Mouse (Mus musculus) intestine, embryonic 15.5 days (tissue): ENCODE results near the gene C1qtnf12. TPM values are rescaled to one million over a fixed set of nuclear protein-coding genes. Genes with fewer than 3 reads are reported as not detected.
A peak's percentile ranks its signal among the peaks of the same experiment; 100 is the strongest.

Source experiments
- ATAC-seq: fragments of 200-750 bp; cut with Nextera tagmentation; 2 replicates; pipeline ENCODE4 v1.8.0; 2017; ENCODE audit warnings: moderate TSS enrichment, moderate library complexity
- H3K27ac ChIP-seq: fragments of 300-500 bp; sonication (generic); 2 replicates; pipeline ENCODE4 v1.5.1; 2015; ENCODE audit warnings: mild to moderate bottlenecking, inconsistent platforms
- H3K27me3 ChIP-seq: fragments of 300-500 bp; sonication (generic); replicated peaks from 2 replicates; pipeline ENCODE4 v1.6.1; 2015; ENCODE audit warnings: inconsistent platforms
- H3K36me3 ChIP-seq: fragments of 300-500 bp; sonication (generic); 2 replicates; pipeline ENCODE4 v1.6.1; 2015; ENCODE audit warnings: inconsistent platforms
- H3K4me1 ChIP-seq: fragments of 300-500 bp; sonication (generic); replicated peaks from 2 replicates; pipeline ENCODE4 v1.6.1; 2015; ENCODE audit warnings: inconsistent platforms
- H3K4me2 ChIP-seq: fragments of 300-500 bp; sonication (generic); replicated peaks from 2 replicates; pipeline ENCODE4 v1.6.1; 2015; ENCODE audit warnings: mild to moderate bottlenecking, inconsistent platforms
- H3K4me3 ChIP-seq: fragments of 300-500 bp; sonication (generic); replicated peaks from 2 replicates; pipeline ENCODE4 v1.5.1; 2015; ENCODE audit warnings: inconsistent platforms
- H3K9ac ChIP-seq: fragments of 300-500 bp; sonication (generic); 2 replicates; pipeline ENCODE4 v1.6.1; 2015; ENCODE audit warnings: inconsistent platforms
- H3K9me3 ChIP-seq: fragments of 300-500 bp; sonication (generic); 2 replicates; pipeline ENCODE4 v1.6.1; 2016; ENCODE audit warnings: inconsistent platforms
- WGBS: fragments of 180-500 bp; shearing (Covaris S2); methylation state at CpG from one replicate; pipeline ENCODE4 v1.1.7; 2015; 5-methylcytosine and 5-hydroxymethylcytosine counted together
- polyA plus RNA-seq: library from polyadenylated mRNA; unstranded; fragments of >200 nt; fragmentation: Nextera tagmentation; extraction: Ambion mirVana; gene quantifications from 2 replicates; pipeline ENCODE4 v1.2.1, GENCODE M21; 2015

C1qtnf12 gene
- polyA plus RNA-seq, 1 experiment from 2014 or later = 60.1 TPM

DNA sequence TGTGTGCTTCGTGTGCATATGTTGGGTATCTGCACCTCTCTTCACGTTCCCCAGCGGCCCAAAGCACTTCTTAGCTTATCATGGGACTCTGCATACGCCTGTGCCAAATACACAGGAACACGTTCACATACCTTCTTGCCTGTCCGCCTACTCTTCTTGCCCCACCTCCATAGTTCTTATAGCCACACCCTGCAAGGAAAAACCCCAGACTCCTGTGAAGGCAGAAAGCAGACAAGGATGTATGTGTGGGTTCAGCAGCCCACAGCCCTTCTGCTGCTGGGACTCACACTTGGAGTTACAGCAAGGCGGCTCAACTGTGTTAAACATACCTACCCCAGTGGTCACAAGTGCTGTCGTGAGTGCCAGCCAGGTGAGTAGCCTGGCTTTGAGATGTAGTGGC is 51.5 kb downstream of the C1qtnf12 start, which contains the start of gene Tnfrsf4:
TSS of gene Tnfrsf4 (plus strand) at position 207 of the 400 bp plus-strand sequence.
- H3K4me1 ChIP-seq = no peaks in the 10 kb centered on the region
- ATAC-seq = peak; percentile 16; the same call in 1 of the 2 replicates
- no peak within 1 kb of the TSS for H3K27ac ChIP-seq
- no peak within 1 kb of the TSS for H3K9ac ChIP-seq
- H3K27me3 ChIP-seq = no peaks in the 10 kb centered on the region
- no peaks in the 10 kb centered on the region for H3K9me3 ChIP-seq
- H3K4me3 ChIP-seq = no peak within 1 kb of the TSS
- H3K36me3 ChIP-seq = peaks cover 32% of the 10 kb centered on the region
- 78% methylated on average over 8 of the region's 8 CpGs for WGBS
- no peak within 1 kb of the TSS for H3K4me2 ChIP-seq

DNA sequence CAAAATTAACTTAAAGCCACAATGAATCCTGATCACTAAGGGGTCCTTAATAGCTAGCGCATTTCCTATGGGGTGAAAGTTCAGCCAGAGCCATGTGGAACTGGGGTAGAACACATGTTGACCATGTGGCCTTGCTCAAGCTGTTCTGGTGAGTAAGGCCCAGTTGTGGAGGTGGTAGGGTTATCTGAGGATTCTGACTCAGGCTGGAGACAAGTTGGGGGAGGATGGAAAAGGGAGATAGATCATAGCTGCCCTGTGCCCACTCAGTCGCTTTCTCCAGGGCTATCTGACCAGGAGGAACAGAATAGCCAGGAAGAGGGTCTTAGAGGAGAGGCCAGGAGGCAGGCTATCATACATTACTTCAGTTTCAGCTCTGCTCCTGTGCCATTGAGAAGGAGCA is 52.3 kb downstream of the C1qtnf12 start:
- no peak overlapping the region for H3K4me2 ChIP-seq
- no peak for ATAC-seq
- peaks cover 24% of the 10 kb centered on the region for H3K36me3 ChIP-seq
- no peaks in the 10 kb centered on the region for H3K4me1 ChIP-seq
- H3K9me3 ChIP-seq = no peaks in the 10 kb centered on the region
- H3K9ac ChIP-seq = no peak overlapping the region
- H3K27me3 ChIP-seq = no peaks in the 10 kb centered on the region
- no peak overlapping the region for H3K4me3 ChIP-seq
- 86% methylated on average over 2 of the region's 2 CpGs for WGBS
- no peak overlapping the region for H3K27ac ChIP-seq

Other genes with a start within 250 kb of the C1qtnf12 start
- gene Tmem240, start 227.5 kb upstream of the C1qtnf12 start, polyA plus RNA-seq = 0.80 and 0.84 TPM in 2 replicates
- gene Atad3a, start 201.2 kb upstream of the C1qtnf12 start, polyA plus RNA-seq = 135 and 156 TPM in 2 replicates
- gene Vwa1, start 187.6 kb upstream of the C1qtnf12 start, polyA plus RNA-seq = 16.7 TPM in 2 replicates
- 1.00 and 1.1 TPM in 2 replicates for gene Tmem88b, start 176.4 kb upstream of the C1qtnf12 start, polyA plus RNA-seq
- not detected in 2 replicates for gene Ankrd65, start 171.9 kb upstream of the C1qtnf12 start, polyA plus RNA-seq
- gene Mrpl20, start 159.4 kb upstream of the C1qtnf12 start, polyA plus RNA-seq = 225 and 226 TPM in 2 replicates
- gene Ccnl2, start 149.8 kb upstream of the C1qtnf12 start, polyA plus RNA-seq = 132 and 138 TPM in 2 replicates
- gene Aurkaip1, start 131.0 kb upstream of the C1qtnf12 start, polyA plus RNA-seq = 169 and 171 TPM in 2 replicates
- 76.9 and 81.3 TPM in 2 replicates for gene Mxra8, start 122.6 kb upstream of the C1qtnf12 start, polyA plus RNA-seq
- 9.9 and 11.9 TPM in 2 replicates for gene Dvl1, start 114.9 kb upstream of the C1qtnf12 start, polyA plus RNA-seq
- gene Tas1r3, start 99.0 kb upstream of the C1qtnf12 start, polyA plus RNA-seq = 0.25 and 0.51 TPM in 2 replicates
- gene Cptp, start 92.9 kb upstream of the C1qtnf12 start, polyA plus RNA-seq = 20.3 and 20.6 TPM in 2 replicates
- gene Ints11, start 92.8 kb upstream of the C1qtnf12 start, polyA plus RNA-seq = 61.3 and 64.1 TPM in 2 replicates
- 46.6 and 54.0 TPM in 2 replicates for gene Pusl1, start 70.5 kb upstream of the C1qtnf12 start, polyA plus RNA-seq
- 12.2 and 13.7 TPM in 2 replicates for gene Acap3, start 70.5 kb upstream of the C1qtnf12 start, polyA plus RNA-seq
- 100 and 105 TPM in 2 replicates for gene Ube2j2, start 18.5 kb upstream of the C1qtnf12 start, polyA plus RNA-seq
- gene B3galt6, start 30.3 kb downstream of the C1qtnf12 start, polyA plus RNA-seq = 13.4 and 14.0 TPM in 2 replicates
- 154 and 166 TPM in 2 replicates for gene Sdf4, start 30.6 kb downstream of the C1qtnf12 start, polyA plus RNA-seq
- gene Tnfrsf4, start 51.5 kb downstream of the C1qtnf12 start, polyA plus RNA-seq = 0.49 and 0.52 TPM in 2 replicates
- gene Tnfrsf18, start 63.8 kb downstream of the C1qtnf12 start, polyA plus RNA-seq = 1.1 and 1.6 TPM in 2 replicates
- gene Ttll10, start 97.1 kb downstream of the C1qtnf12 start, polyA plus RNA-seq = 3.1 and 3.9 TPM in 2 replicates
- 22.2 and 22.8 TPM in 2 replicates for gene 9430015G10Rik, start 147.7 kb downstream of the C1qtnf12 start, polyA plus RNA-seq
- 0.06 and 0.18 TPM in 2 replicates for gene Rnf223, start 168.2 kb downstream of the C1qtnf12 start, polyA plus RNA-seq
- 52.1 and 56.5 TPM in 2 replicates for gene Agrn, start 235.2 kb downstream of the C1qtnf12 start, polyA plus RNA-seq
- 1.8 and 2.0 TPM in 2 replicates for gene Isg15, start 238.5 kb downstream of the C1qtnf12 start, polyA plus RNA-seq
- 2.1 and 2.2 TPM in 2 replicates for gene AW011738, start 241.0 kb downstream of the C1qtnf12 start, polyA plus RNA-seq